Mouse (Mus musculus) layer of hippocampus, adult 11-12 months (tissue): ENCODE results near the gene Clns1a.

ENCODE experiments used
- DNase-seq: peaks from one replicate; pipeline ENCODE4 v3.0.0; 2022; ENCODE audit warnings: low spot score

Gene Clns1a

GRCm38 (mm10) chr7:97766406-97767166 lies 70.2 kb downstream of the Clns1a start:
- DNase-seq: no peak

DNA sequence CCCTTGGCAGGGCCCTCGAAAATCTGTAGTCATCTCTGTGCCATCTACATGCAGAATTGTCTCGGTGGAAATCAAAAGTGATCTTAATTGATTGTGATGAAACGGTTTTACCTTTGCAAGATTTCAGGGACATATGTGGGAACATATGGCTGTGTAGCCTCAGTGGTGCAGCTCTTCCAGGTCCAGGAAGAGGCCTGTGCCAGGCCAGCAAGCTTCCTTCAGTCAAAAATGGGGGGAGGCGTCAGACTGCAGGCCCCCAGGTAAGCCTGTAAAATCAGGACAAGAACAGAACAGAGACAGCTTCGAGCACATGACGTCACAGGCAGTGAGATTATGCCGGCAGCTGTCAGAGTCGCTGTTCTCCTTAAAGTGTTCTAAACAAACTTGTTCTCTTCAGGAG lies 71.4 kb downstream of the Clns1a start:
- DNase-seq: no peak

GRCm38 (mm10) chr7:97769020-97769419 lies 72.6 kb downstream of the Clns1a start:
- DNase-seq: no peak
